Mouse (Mus musculus) heart, postnatal 0 days (tissue): ENCODE results near the gene Lipn.

Experiments used
- CTCF ChIP-seq: IDR thresholded peaks from 2 replicates; pipeline ENCODE4 v1.5.1; 2016; ENCODE audit warnings: antibody characterized with exemption, control low read depth, low read depth
- EP300 ChIP-seq: IDR thresholded peaks from 2 replicates; pipeline ENCODE4 v1.6.1; 2016; ENCODE audit warnings: antibody characterized with exemption, low read depth

GRCm38 (mm10) chr19:34104841-34105240 is 37.7 kb downstream of the Lipn start:
- no peak for TF ChIP-seq CTCF
- no peak for TF ChIP-seq EP300
